Mouse (Mus musculus) stomach, postnatal 0 days (tissue): Measurements from ENCODE around the gene Cpsf7. TPM values are rescaled to one million over a fixed set of nuclear protein-coding genes. Genes with fewer than 3 reads are reported as not detected.
A peak's percentile ranks its signal among the peaks of the same experiment; 100 is the strongest.
"Not testable (repeated sequence)": the region's sequence is repeated elsewhere in the genome, so short reads cannot be mapped to it uniquely, and the experiment has no call there.

ENCODE experiments used
- ATAC-seq: fragments of 200-750 bp; cut with Nextera tagmentation; 2 replicates; pipeline ENCODE4 v1.8.0; 2017; ENCODE audit not compliant: low FRiP score, low TSS enrichment
- DNase-seq: peaks from one replicate; pipeline ENCODE4 v3.0.0-alpha.2; 2016; ENCODE audit warnings: low spot score
- H3K27ac ChIP-seq: fragments of 300-500 bp; sonication (generic); replicated peaks from 2 replicates; pipeline ENCODE4 v1.5.1; 2014; ENCODE audit warnings: mild to moderate bottlenecking, control low read depth
- H3K27me3 ChIP-seq: fragments of 300-500 bp; sonication (generic); 2 replicates; pipeline ENCODE4 v1.6.1; 2014; ENCODE audit warnings: low read length; ENCODE audit not compliant: control insufficient read depth, insufficient read depth
- H3K36me3 ChIP-seq: fragments of 300-500 bp; sonication (generic); 2 replicates; pipeline ENCODE4 v1.6.1; 2014; ENCODE audit warnings: low read length, mixed read lengths; ENCODE audit not compliant: control insufficient read depth, insufficient read depth
- H3K4me1 ChIP-seq: fragments of 300-500 bp; sonication (generic); replicated peaks from 2 replicates; pipeline ENCODE4 v1.6.1; 2014; ENCODE audit warnings: antibody characterized with exemption; ENCODE audit not compliant: control insufficient read depth, insufficient read depth
- H3K4me2 ChIP-seq: fragments of 300-500 bp; sonication (generic); replicated peaks from 2 replicates; pipeline ENCODE4 v1.6.1; 2014; ENCODE audit warnings: low read depth, mild to moderate bottlenecking, control low read depth, moderate library complexity
- H3K4me3 ChIP-seq: fragments of 300-500 bp; sonication (generic); 2 replicates; pipeline ENCODE4 v1.5.1; 2014; ENCODE audit warnings: low read depth, low read length, control low read depth
- H3K9ac ChIP-seq: fragments of 300-500 bp; sonication (generic); 2 replicates; pipeline ENCODE4 v1.6.1; 2014; ENCODE audit warnings: mild to moderate bottlenecking, low read length, control low read depth, mixed read lengths
- H3K9me3 ChIP-seq: fragments of 300-500 bp; sonication (generic); 2 replicates; pipeline ENCODE4 v1.6.1; 2016; ENCODE audit warnings: low read length; ENCODE audit not compliant: control insufficient read depth
- CTCF ChIP-seq: IDR thresholded peaks from 2 replicates; pipeline ENCODE4 v1.5.1; 2016; ENCODE audit warnings: antibody characterized with exemption, low read depth, mild to moderate bottlenecking, moderate library complexity
- EP300 ChIP-seq: optimal IDR thresholded peaks from 2 replicates; pipeline ENCODE3; 2016; ENCODE audit warnings: antibody characterized with exemption
- WGBS: fragments of 180-500 bp; shearing (Covaris S2); extraction: QIAGEN DNeasy Blood & Tissue Kit; methylation state at CpG from one replicate; pipeline ENCODE4 v1.1.7; 2014; 5-methylcytosine and 5-hydroxymethylcytosine counted together
- polyA plus RNA-seq: library from polyadenylated mRNA; unstranded; fragments of >200 nt; fragmentation: Nextera tagmentation; extraction: Ambion mirVana; gene quantifications from 2 replicates; pipeline ENCODE4 v1.2.1, GENCODE M21; 2015

Gene Cpsf7
- polyA plus RNA-seq, 1 experiment from 2014 or later, result 12.5 TPM

DNA sequence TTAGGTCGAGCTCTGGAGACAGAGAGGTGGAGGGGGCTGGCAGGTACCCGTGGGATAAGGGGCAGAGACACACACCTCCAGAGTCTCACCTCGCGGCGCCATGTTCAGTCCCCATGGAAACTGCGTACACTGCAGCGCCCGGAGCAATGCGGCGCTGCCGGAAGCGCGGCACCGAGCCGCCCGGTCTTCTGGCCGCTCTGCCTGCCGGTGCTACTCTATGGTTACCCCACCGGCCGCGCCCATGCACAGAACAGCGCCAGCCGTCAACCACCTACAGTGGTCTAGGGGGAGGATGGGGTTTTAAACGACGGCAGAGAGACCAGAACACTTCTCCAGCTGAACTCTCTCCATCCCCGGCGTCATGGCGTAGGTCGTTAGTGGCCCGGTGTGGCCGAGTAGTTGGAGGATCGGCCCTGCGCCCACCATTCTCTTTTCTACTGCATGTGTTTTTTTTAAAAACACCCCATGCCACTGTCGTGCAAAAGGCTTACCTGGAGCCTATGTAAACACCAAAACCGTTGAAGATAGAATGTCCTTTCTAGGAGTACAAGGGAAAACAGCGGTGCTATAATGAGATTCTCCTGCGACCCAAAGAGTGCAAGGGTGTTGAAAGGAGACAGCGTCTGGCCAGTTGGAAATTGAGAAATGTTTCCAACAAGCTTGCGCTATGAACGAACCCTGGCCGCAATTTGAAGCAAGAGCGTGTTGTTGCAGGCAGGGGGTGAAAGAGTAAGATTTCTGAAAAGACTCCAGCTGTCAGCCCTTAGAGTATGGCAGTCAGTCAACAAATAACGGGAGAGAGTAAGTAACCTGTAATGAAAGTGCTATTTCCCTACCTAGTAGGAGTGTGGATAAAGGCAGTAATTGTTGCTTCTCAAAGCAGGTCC is 30.8 kb downstream of the Cpsf7 start, which contains the start of gene Tmem216:
Gene Tmem216 (minus strand): TSS at position 615 of the 887 bp plus-strand sequence.
- ATAC-seq (peak; percentile 99), DNase-seq (peak; percentile 90)

GRCm38 (mm10) chr19:10557001-10557400 is 31.9 kb downstream of the Cpsf7 start:
- Histone ChIP-seq H3K36me3 (no peaks in the 10 kb centered on the region), H3K4me2 (no peak overlapping the region), H3K4me1 (no peaks in the 10 kb centered on the region), H3K9ac (no peak overlapping the region), H3K9me3 (no peaks in the 10 kb centered on the region), H3K27me3 (no peaks in the 10 kb centered on the region), H3K27ac (no peak overlapping the region), H3K4me3 (no peak overlapping the region)
- TF ChIP-seq CTCF (no peak), EP300 (no peak)
- DNase-seq (no peak), ATAC-seq (no peak)
- WGBS, result 73% methylated on average over 2 of the region's 2 CpGs

More for the DNA sequence above, 30.8 kb downstream of the Cpsf7 start, which contains the start of gene Tmem216:
- H3K36me3 ChIP-seq, result peaks cover under 1% of the 10 kb centered on the region; the same call in 1 of the 2 replicates
- no peaks in the 10 kb centered on the region for H3K9me3 ChIP-seq
- H3K27ac ChIP-seq, result peak within 1 kb of the TSS; percentile 46; the same call in 1 of the 2 replicates
- peak within 1 kb of the TSS; percentile 55 for H3K4me3 ChIP-seq
- WGBS, result under 1% methylated on average over 43 of the region's 43 CpGs
- no peak for TF ChIP-seq EP300
- TF ChIP-seq CTCF, result peak; percentile 35
- peak within 1 kb of the TSS; percentile 59 for H3K9ac ChIP-seq
- H3K27me3 ChIP-seq, result no peaks in the 10 kb centered on the region
- H3K4me2 ChIP-seq, result peak within 1 kb of the TSS; percentile 56
- no peaks in the 10 kb centered on the region for H3K4me1 ChIP-seq

DNA sequence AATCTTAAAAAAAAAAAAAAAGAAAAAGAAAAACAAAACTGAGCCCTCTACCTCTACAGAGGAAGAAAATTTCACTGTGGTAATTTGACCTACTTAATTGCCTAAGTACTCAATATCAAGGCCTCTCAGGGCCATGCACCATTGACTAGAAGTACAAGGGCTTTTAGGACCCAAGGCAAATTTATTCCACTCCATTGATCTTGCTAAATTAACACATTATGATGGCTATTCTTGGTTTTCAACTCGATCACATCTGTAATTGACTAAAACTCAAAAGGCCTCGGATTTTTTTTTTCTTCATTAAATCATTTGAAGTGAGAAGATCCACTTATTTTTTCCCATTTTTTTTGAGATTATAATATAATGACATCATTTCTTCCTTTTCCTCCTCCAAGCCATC is 32.4 kb downstream of the Cpsf7 start:
- H3K4me1 ChIP-seq, result no peaks in the 10 kb centered on the region
- TF ChIP-seq EP300 (no peak), CTCF (no peak)
- no peaks in the 10 kb centered on the region for H3K27me3 ChIP-seq
- ATAC-seq (no peak), DNase-seq (no peak)
- no peak overlapping the region for H3K4me2 ChIP-seq
- no peak overlapping the region for H3K9ac ChIP-seq
- H3K4me3 ChIP-seq, result no peak overlapping the region
- no peak overlapping the region for H3K27ac ChIP-seq
- WGBS, result 84% methylated on average over 2 of the region's 2 CpGs
- H3K36me3 ChIP-seq, result no peaks in the 10 kb centered on the region
- H3K9me3 ChIP-seq, result no peaks in the 10 kb centered on the region

- DNase-seq, H3K27ac ChIP-seq, H3K27me3 ChIP-seq: not testable (repeated sequence)
Measured at GRCm38 (mm10) chr19:10557837-10558375, 32.8 kb downstream of the Cpsf7 start.

DNA sequence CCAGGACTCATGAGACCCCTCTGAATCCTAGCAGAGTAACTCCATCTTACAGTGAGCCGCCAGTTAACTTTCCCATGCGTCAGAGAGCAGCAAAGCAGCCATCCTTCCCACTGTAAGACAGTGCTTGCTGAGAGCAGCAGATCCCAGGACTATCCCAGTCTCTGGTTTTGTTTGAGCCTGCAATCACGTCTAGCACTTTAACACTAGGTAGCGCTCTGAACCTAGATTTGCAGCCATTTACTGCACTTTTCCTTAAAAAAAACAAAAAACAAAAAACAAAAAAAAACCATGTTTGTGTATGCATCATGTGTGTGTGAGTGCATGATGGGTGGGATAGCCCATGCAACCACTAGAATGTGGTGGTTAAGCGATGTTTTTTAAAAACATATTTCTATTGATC is 35.0 kb downstream of the Cpsf7 start:
- no peak overlapping the region for H3K4me2 ChIP-seq
- H3K4me1 ChIP-seq, result no peaks in the 10 kb centered on the region
- H3K9me3 ChIP-seq, result no peaks in the 10 kb centered on the region
- H3K4me3 ChIP-seq, result no peak overlapping the region
- H3K9ac ChIP-seq, result no peak overlapping the region
- no peak for TF ChIP-seq EP300
- peak; percentile 68 for TF ChIP-seq CTCF
- ATAC-seq (no peak), DNase-seq (no peak)
- 30% methylated on average over 5 of the region's 5 CpGs for WGBS
- no peaks in the 10 kb centered on the region for H3K27me3 ChIP-seq
- no peak overlapping the region for H3K27ac ChIP-seq
- H3K36me3 ChIP-seq, result no peaks in the 10 kb centered on the region

More at GRCm38 (mm10) chr19:10557837-10558375, 32.8 kb downstream of the Cpsf7 start:
- not testable (repeated sequence) for H3K36me3 ChIP-seq, H3K4me2 ChIP-seq, ATAC-seq, H3K9me3 ChIP-seq, H3K9ac ChIP-seq, H3K4me1 ChIP-seq, H3K4me3 ChIP-seq
- 68% methylated on average over 4 of the region's 4 CpGs for WGBS
